Mouse (Mus musculus): ENCODE data around the gene Tmem131l. TPM values are rescaled to one million over a fixed set of nuclear protein-coding genes. Genes with fewer than 3 reads are reported as not detected.

The Tmem131l gene
- total and polyA plus RNA-seq, 3 experiments, result 9.6 to 39.6 TPM; not detected in 1

- Histone ChIP-seq H3K9me3 (replicated peaks; ENCODE audit: insufficient read depth, low read length) (no peaks in the 10 kb centered on the region), H3K9ac (ENCODE audit: control insufficient read depth, low read depth, low read length, poor library complexity, severe bottlenecking) (no peak overlapping the region), H3K27ac (ENCODE audit: control insufficient read depth, low read depth, low read length) (no peak overlapping the region), H3K79me2 (ENCODE audit: control insufficient read depth, insufficient read depth, low read length, poor library complexity) (no peaks in the 10 kb centered on the region), H3K36me3 (ENCODE audit: control insufficient read depth in 1 of 2, insufficient read depth in 2 of 2, low read length in 2 of 2) (no peaks in the 10 kb centered on the region), H3K27me3 (ENCODE audit: control insufficient read depth in 1 of 2, insufficient read depth in 2 of 2, low read length in 2 of 2) (no peaks in the 10 kb centered on the region), H3K4me1 (ENCODE audit: control insufficient read depth in 1 of 2, insufficient read depth in 2 of 2, low read length in 2 of 2) (no peaks in the 10 kb centered on the region), H3K4me3 (ENCODE audit: control insufficient read depth in 1 of 2, insufficient read depth in 1 of 2, low read depth in 2 of 2, low read length in 2 of 2) (no peak overlapping the region)
- no peak for DNase-seq (ENCODE audit: low read depth, low spot score)
- TF ChIP-seq KAT2A (conservative IDR thresholded peaks at IDR 0.05; ENCODE audit: low read depth, low read length) (no peak), ETS1 (IDR thresholded peaks at IDR 0.05; ENCODE audit: low read depth, low read length) (no peak), MAX (IDR thresholded peaks at IDR 0.05; ENCODE audit: low read length) (no peak), MAZ (IDR thresholded peaks at IDR 0.05; ENCODE audit: low read depth, low read length) (no peak), ZKSCAN1 (IDR thresholded peaks at IDR 0.05; ENCODE audit: low read depth, low read length) (no peak), TAL1 (IDR thresholded peaks at IDR 0.05; ENCODE audit: low read length) (no peak), SMC3 (IDR thresholded peaks at IDR 0.05; ENCODE audit: low read depth, low read length) (no peak), UBTF (IDR thresholded peaks at IDR 0.05; ENCODE audit: borderline replicate concordance, insufficient read depth, low read depth, low read length) (no peak), EP300 (IDR thresholded peaks at IDR 0.05; ENCODE audit: low read depth in 1 of 2, low read length in 2 of 2) (no peak), BHLHE40 (IDR thresholded peaks at IDR 0.05; ENCODE audit: borderline replicate concordance, low read depth, low read length) (no peak), ZC3H11A (IDR thresholded peaks at IDR 0.05; ENCODE audit: low read depth, low read length) (no peak), ELF1 (IDR thresholded peaks at IDR 0.05; ENCODE audit: low read depth, low read length) (no peak), USF2 (IDR thresholded peaks at IDR 0.05; ENCODE audit: borderline replicate concordance in 1 of 2, insufficient read depth in 1 of 2, low read depth in 1 of 2, low read length in 2 of 2) (no peak), SIN3A (IDR thresholded peaks at IDR 0.05; ENCODE audit: low read length) (no peak), CHD2 (IDR thresholded peaks at IDR 0.05; ENCODE audit: low read length) (no peak)
Observed at GRCm38 (mm10) chr3:84075516-84075915, 35.5 kb upstream of the Tmem131l start.

GRCm38 (mm10) chr3:84074777-84075176 is 34.8 kb upstream of the Tmem131l start:
- Histone ChIP-seq H3K4me3 (ENCODE audit: control insufficient read depth in 1 of 2, insufficient read depth in 1 of 2, low read depth in 2 of 2, low read length in 2 of 2) (no peak overlapping the region), H3K4me1 (ENCODE audit: control insufficient read depth in 1 of 2, insufficient read depth in 2 of 2, low read length in 2 of 2) (no peaks in the 10 kb centered on the region), H3K9me3 (replicated peaks; ENCODE audit: insufficient read depth, low read length) (no peaks in the 10 kb centered on the region), H3K79me2 (ENCODE audit: control insufficient read depth, insufficient read depth, low read length, poor library complexity) (no peaks in the 10 kb centered on the region), H3K36me3 (ENCODE audit: control insufficient read depth in 1 of 2, insufficient read depth in 2 of 2, low read length in 2 of 2) (no peaks in the 10 kb centered on the region), H3K27ac (ENCODE audit: control insufficient read depth, low read depth, low read length) (no peak overlapping the region), H3K27me3 (ENCODE audit: control insufficient read depth in 1 of 2, insufficient read depth in 2 of 2, low read length in 2 of 2) (no peaks in the 10 kb centered on the region), H3K9ac (ENCODE audit: control insufficient read depth, low read depth, low read length, poor library complexity, severe bottlenecking) (no peak overlapping the region)
- no peak for TF ChIP-seq MXI1 (IDR thresholded peaks at IDR 0.05; ENCODE audit: low read depth, low read length)
- TF ChIP-seq POLR2A (IDR thresholded peaks at IDR 0.05; ENCODE audit: control insufficient read depth in 1 of 2, insufficient read depth in 1 of 2, low read depth in 1 of 2, low read length in 2 of 2, poor library complexity in 1 of 2), result no peak
- TF ChIP-seq ELF1 (IDR thresholded peaks at IDR 0.05; ENCODE audit: low read depth, low read length), result no peak
- no peak for DNase-seq (ENCODE audit: low read depth, low spot score)

Data from MEL (cell line).